In the genomic region with DNA sequence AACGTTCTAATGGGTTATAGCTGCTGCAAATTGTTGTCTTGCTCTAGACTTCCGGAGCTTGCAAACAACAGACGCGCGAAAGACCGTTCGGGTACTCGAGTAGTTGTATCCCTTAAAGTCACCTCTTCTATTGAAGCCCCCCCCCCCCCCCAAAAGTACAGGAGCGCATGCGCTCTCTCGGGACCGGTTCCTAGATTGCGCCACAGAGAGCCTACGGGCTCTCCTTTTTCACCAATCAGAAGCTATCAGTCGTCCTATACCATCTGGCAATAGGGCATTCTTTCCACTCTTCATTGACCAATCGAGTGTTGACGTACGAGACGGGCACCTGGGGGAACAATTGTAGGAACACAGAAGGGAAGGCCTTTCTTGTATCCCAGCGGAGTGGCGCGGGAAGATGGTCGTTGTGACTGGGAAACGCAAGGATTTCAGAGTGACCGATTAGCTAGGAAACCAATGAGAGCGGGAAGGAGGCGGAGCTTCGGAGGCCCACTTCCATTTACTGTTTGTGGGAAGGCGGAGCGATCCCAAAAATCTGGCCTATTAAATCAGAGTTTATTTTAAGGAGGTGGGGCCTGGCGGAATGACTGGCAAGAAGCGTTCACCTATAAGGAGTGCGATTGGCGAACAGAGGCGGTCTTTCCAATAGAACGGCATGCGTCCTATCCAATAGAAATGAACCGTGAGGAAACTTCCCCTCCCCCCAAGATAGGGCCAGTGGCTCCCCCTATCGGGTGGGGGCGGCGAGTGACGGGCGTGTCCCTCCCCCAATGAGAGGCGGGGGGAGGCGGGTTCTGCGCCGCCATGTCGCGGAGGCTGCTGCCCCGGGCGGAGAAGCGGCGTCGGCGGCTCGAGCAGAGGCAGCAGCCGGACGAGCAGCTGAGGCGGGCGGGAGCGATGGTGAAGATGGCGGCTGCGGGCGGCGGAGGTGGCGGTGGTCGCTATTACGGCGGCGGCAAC, we compare ENCODE assay signal across 8 mouse cellular contexts. TPM values are rescaled to one million over a fixed set of nuclear protein-coding genes. Genes with fewer than 3 reads are reported as not detected.
DNase-seq lines count a peak whose midpoint lies in the region; ATAC-seq and TF ChIP-seq lines count a peak whose summit lies in the region.

No protein-coding gene starts in this region.

- peak; percentile 85 for ATAC-seq in erythroblast, adult 5-6 weeks (replicated peaks; ENCODE audit: low FRiP score, poor library complexity, severe bottlenecking)
- peak; percentile 92 for ATAC-seq in kidney, embryonic 15.5 days (replicated peaks; ENCODE audit: low FRiP score)

- H3K27ac ChIP-seq in heart, embryonic 10.5 days = peak overlapping the region; percentile 100
- H3K27ac ChIP-seq in kidney, embryonic 15.5 days = peak overlapping the region; percentile 100
- H3K27ac ChIP-seq in liver, adult 2 months (replicated peaks; ENCODE audit: insufficient read depth, low read depth, low read length) = peak overlapping the region; percentile 96

- no peaks in the 10 kb centered on the region for H3K27me3 ChIP-seq in heart, embryonic 10.5 days (ENCODE audit: insufficient read depth, poor library complexity, severe bottlenecking)
- no peaks in the 10 kb centered on the region for H3K27me3 ChIP-seq in kidney, embryonic 15.5 days
- no peaks in the 10 kb centered on the region for H3K27me3 ChIP-seq in liver, adult 2 months (ENCODE audit: control insufficient read depth, insufficient read depth, low read length)
- H3K27me3 ChIP-seq in myocyte (ENCODE audit: control insufficient read depth, insufficient read depth, insufficient read length) = no peaks in the 10 kb centered on the region
- H3K27me3 ChIP-seq in splenic B cell, adult 2 months (ENCODE audit: control insufficient read depth, insufficient read depth, low read length, poor library complexity, severe bottlenecking) = no peaks in the 10 kb centered on the region

- peak; percentile 48 for TF ChIP-seq CTCF in liver, adult 2 months (IDR thresholded peaks at IDR 0.05; ENCODE audit: low read depth, low read length)

- under 1% methylated on average over 70 of the region's 70 CpGs for WGBS in heart, embryonic 10.5 days
- under 1% methylated on average over 70 of the region's 70 CpGs for WGBS in kidney, embryonic 15.5 days
- under 1% methylated on average over 70 of the region's 70 CpGs for WGBS in liver, adult 2 months

- peak overlapping the region; percentile 95 for H3ac ChIP-seq in myocyte (ENCODE audit: control insufficient read depth, insufficient read length)

- no peaks in the 10 kb centered on the region for H3K9me3 ChIP-seq in heart, embryonic 10.5 days
- no peaks in the 10 kb centered on the region for H3K9me3 ChIP-seq in kidney, embryonic 15.5 days (replicated peaks)

- H3K4me3 ChIP-seq in heart, embryonic 10.5 days = peak overlapping the region; percentile 96
- H3K4me3 ChIP-seq in kidney, embryonic 15.5 days (replicated peaks) = peak overlapping the region; percentile 84
- H3K4me3 ChIP-seq in liver, adult 2 months (ENCODE audit: insufficient read depth, low read depth, low read length) = peak overlapping the region; percentile 79
- H3K4me3 ChIP-seq in myocyte = peak overlapping the region; percentile 67

- peaks cover 36% of the 10 kb centered on the region for H3K36me3 ChIP-seq in heart, embryonic 10.5 days
- H3K36me3 ChIP-seq in kidney, embryonic 15.5 days = peaks cover 37% of the 10 kb centered on the region
- H3K36me3 ChIP-seq in liver, adult 2 months (ENCODE audit: control insufficient read depth, insufficient read depth, low read length) = peaks cover 29% of the 10 kb centered on the region
- H3K36me3 ChIP-seq in myocyte (ENCODE audit: control insufficient read depth, insufficient read depth) = peaks cover 30% of the 10 kb centered on the region
- peaks cover 16% of the 10 kb centered on the region for H3K36me3 ChIP-seq in splenic B cell, adult 2 months (ENCODE audit: control insufficient read depth, insufficient read depth, low read length, poor library complexity, severe bottlenecking)

- H3K4me1 ChIP-seq in heart, embryonic 10.5 days = peaks cover 43% of the 10 kb centered on the region
- peaks cover 48% of the 10 kb centered on the region for H3K4me1 ChIP-seq in kidney, embryonic 15.5 days
- peaks cover 7% of the 10 kb centered on the region for H3K4me1 ChIP-seq in liver, adult 2 months (ENCODE audit: control insufficient read depth, insufficient read depth, low read length)

- H3K79me2 ChIP-seq in liver, adult 2 months (ENCODE audit: control insufficient read depth, insufficient read depth, low read length) = peaks cover 13% of the 10 kb centered on the region; the same call in 1 of the 2 replicates
- H3K79me2 ChIP-seq in myocyte (ENCODE audit: control insufficient read depth, insufficient read depth) = peaks cover 41% of the 10 kb centered on the region

- peak overlapping the region; percentile 96 for H3K9ac ChIP-seq in kidney, embryonic 15.5 days
- H3K9ac ChIP-seq in liver, adult 2 months (ENCODE audit: low read depth, low read length) = peak overlapping the region; percentile 93

- peak overlapping the region; percentile 72 for H3K4me2 ChIP-seq in kidney, embryonic 15.5 days
- peak overlapping the region; percentile 98 for H3K4me2 ChIP-seq in myocyte (ENCODE audit: low read depth)

- peak; percentile 93 for TF ChIP-seq POLR2A in liver, adult 2 months (IDR thresholded peaks at IDR 0.05; ENCODE audit: extremely low read depth, insufficient read depth, low read length)
- TF ChIP-seq POLR2A in myocyte (IDR thresholded peaks at IDR 0.05; ENCODE audit: insufficient read length, low read depth) = peak; percentile 96

- DNase-seq in B cell, adult 2 months = peak; percentile 99
- DNase-seq in brain, adult 2 months (ENCODE audit: low read depth, low spot score) = peak; percentile 100
- peak; percentile 99 for DNase-seq in heart, embryonic 10.5 days (ENCODE audit: low spot score)
- DNase-seq in liver, adult 2 months (ENCODE audit: extremely low read depth, low read depth, low spot score) = peak; percentile 99
- DNase-seq in splenic B cell, adult 2 months (ENCODE audit: low read depth, low spot score) = peak; percentile 98

TF ChIP-seq in myocyte, 11 proteins besides CTCF, POLR2A, EP300 and RAD21 (continues in another document):
- TF ChIP-seq TCF3 (IDR thresholded peaks at IDR 0.05; ENCODE audit: insufficient read length, low read depth) = no peak
- no peak for TF ChIP-seq USF1 (IDR thresholded peaks at IDR 0.05; ENCODE audit: low read depth)
- TF ChIP-seq MYOD1 (IDR thresholded peaks at IDR 0.05; ENCODE audit: control insufficient read depth in 1 of 3, insufficient read length in 2 of 3, low read depth in 2 of 3) = peak in 1 of 3 experiments; percentile 54
- peak in 1 of 3 experiments; percentile 27 for TF ChIP-seq MYOG (IDR thresholded peaks at IDR 0.05; ENCODE audit: control insufficient read depth in 1 of 3, insufficient read depth in 1 of 3, insufficient read length in 2 of 3, low read depth in 2 of 3)
- TF ChIP-seq CEBPB (IDR thresholded peaks at IDR 0.05; ENCODE audit: insufficient read depth, poor library complexity, severe bottlenecking) = peak; percentile 28; the same call in 1 of the 2 replicates
- TF ChIP-seq E2F4 (IDR thresholded peaks at IDR 0.05; ENCODE audit: insufficient read depth) = no peak

RNA-seq across cellular contexts. Expression of gene Hnrnpl, which starts 2.0 kb away (rescaled TPM):
- total RNA-seq in erythroblast, adult 5-6 weeks (2015; ENCODE audit: low replicate concordance) = 98.6 and 172 TPM in 2 replicates
- total RNA-seq in erythroblast, adult 5-6 weeks (2017; ENCODE audit: low replicate concordance) = 98.1 and 140 TPM in 2 replicates
- 213 and 221 TPM in 2 replicates for polyA plus RNA-seq in heart, embryonic 10.5 days (2016; fragmentation: Nextera tagmentation; extraction: Ambion mirVana)
- 264 and 265 TPM in 2 replicates for polyA plus RNA-seq in kidney, embryonic 15.5 days (2015; fragmentation: Nextera tagmentation; extraction: Ambion mirVana)
- 90.1 and 109 TPM in 2 replicates for total RNA-seq in liver, adult 2 months (2014; rRNA removed)
- 81.6 and 109 TPM in 2 replicates for polyA plus RNA-seq in liver, adult 2 months (2012; rRNA removed)
- 230 TPM for polyA plus RNA-seq in myocyte (2012; fragmentation: generic; extraction: Trizol)

RNA-seq across cellular contexts. Expression of gene Ech1, which starts 14.6 kb away (rescaled TPM):
- 36.6 and 59.0 TPM in 2 replicates for total RNA-seq in erythroblast, adult 5-6 weeks (2015; ENCODE audit: low replicate concordance)
- 23.2 and 31.8 TPM in 2 replicates for total RNA-seq in erythroblast, adult 5-6 weeks (2017; ENCODE audit: low replicate concordance)
- polyA plus RNA-seq in heart, embryonic 10.5 days (2016; fragmentation: Nextera tagmentation; extraction: Ambion mirVana) = 118 and 136 TPM in 2 replicates
- 154 and 164 TPM in 2 replicates for polyA plus RNA-seq in kidney, embryonic 15.5 days (2015; fragmentation: Nextera tagmentation; extraction: Ambion mirVana)
- total RNA-seq in liver, adult 2 months (2014; rRNA removed) = 636 and 645 TPM in 2 replicates
- 561 and 625 TPM in 2 replicates for polyA plus RNA-seq in liver, adult 2 months (2012; rRNA removed)
- 132 TPM for polyA plus RNA-seq in myocyte (2012; fragmentation: generic; extraction: Trizol)

RNA-seq across cellular contexts. Expression of gene Rinl, which starts 21.6 kb away (rescaled TPM):
- 21.1 and 25.0 TPM in 2 replicates for total RNA-seq in erythroblast, adult 5-6 weeks (2015; ENCODE audit: low replicate concordance)
- total RNA-seq in erythroblast, adult 5-6 weeks (2017; ENCODE audit: low replicate concordance) = 9.9 and 13.4 TPM in 2 replicates
- 3.8 and 5.2 TPM in 2 replicates for polyA plus RNA-seq in heart, embryonic 10.5 days (2016; fragmentation: Nextera tagmentation; extraction: Ambion mirVana)
- 6.2 and 7.4 TPM in 2 replicates for polyA plus RNA-seq in kidney, embryonic 15.5 days (2015; fragmentation: Nextera tagmentation; extraction: Ambion mirVana)
- 1.4 TPM in 2 replicates for total RNA-seq in liver, adult 2 months (2014; rRNA removed)
- 1.2 and 1.8 TPM in 2 replicates for polyA plus RNA-seq in liver, adult 2 months (2012; rRNA removed)
- polyA plus RNA-seq in myocyte (2012; fragmentation: generic; extraction: Trizol) = 0.12 TPM

RNA-seq across cellular contexts. Expression of gene Lgals4, which starts 23.3 kb away (rescaled TPM):
- 1.7 TPM in 1 of 2 replicates, not detected in the other for total RNA-seq in erythroblast, adult 5-6 weeks (2015; ENCODE audit: low replicate concordance)
- total RNA-seq in erythroblast, adult 5-6 weeks (2017; ENCODE audit: low replicate concordance) = 2.4 TPM in 1 of 2 replicates, not detected in the other
- polyA plus RNA-seq in heart, embryonic 10.5 days (2016; fragmentation: Nextera tagmentation; extraction: Ambion mirVana) = 2.8 and 3.6 TPM in 2 replicates
- polyA plus RNA-seq in kidney, embryonic 15.5 days (2015; fragmentation: Nextera tagmentation; extraction: Ambion mirVana) = 12.0 and 32.1 TPM in 2 replicates
- total RNA-seq in liver, adult 2 months (2014; rRNA removed) = 9.5 and 11.0 TPM in 2 replicates
- polyA plus RNA-seq in liver, adult 2 months (2012; rRNA removed) = 7.9 and 16.4 TPM in 2 replicates
- 3.0 TPM for polyA plus RNA-seq in myocyte (2012; fragmentation: generic; extraction: Trizol)

RNA-seq across cellular contexts. Expression of gene Nfkbib, which starts 43.1 kb away (rescaled TPM):
- 2.9 and 3.8 TPM in 2 replicates for total RNA-seq in erythroblast, adult 5-6 weeks (2015; ENCODE audit: low replicate concordance)
- 2.2 and 3.6 TPM in 2 replicates for total RNA-seq in erythroblast, adult 5-6 weeks (2017; ENCODE audit: low replicate concordance)
- 50.5 and 50.7 TPM in 2 replicates for polyA plus RNA-seq in heart, embryonic 10.5 days (2016; fragmentation: Nextera tagmentation; extraction: Ambion mirVana)
- polyA plus RNA-seq in kidney, embryonic 15.5 days (2015; fragmentation: Nextera tagmentation; extraction: Ambion mirVana) = 41.6 and 45.2 TPM in 2 replicates
- 6.1 and 7.3 TPM in 2 replicates for total RNA-seq in liver, adult 2 months (2014; rRNA removed)
- 39.9 and 46.3 TPM in 2 replicates for polyA plus RNA-seq in liver, adult 2 months (2012; rRNA removed)
- 59.3 TPM for polyA plus RNA-seq in myocyte (2012; fragmentation: generic; extraction: Trizol)

Comparison
In these comparisons a context has a peak if more than half of its experiments do, and no peak if none do; other contexts are left out.
1. Peak in every context shown above with its lines: DNase-seq, ATAC-seq, H3K4me3 ChIP-seq and H3K27ac ChIP-seq.